Mouse (Mus musculus) WW6 (cell line): ENCODE data around the gene Lef1.

Experiments used
- DNase-seq: peaks from one replicate; pipeline ENCODE4 v3.0.0-alpha.2; 2013; ENCODE audit warnings: low read depth, low spot score

Lef1 gene

GRCm38 (mm10) chr3:131139345-131140090 lies 29.2 kb downstream of the Lef1 start:
- DNase-seq: no peak

GRCm38 (mm10) chr3:131140091-131140462 lies 29.8 kb downstream of the Lef1 start:
- no peak for DNase-seq

- DNase-seq: no peak
Measured at GRCm38 (mm10) chr3:131141546-131141945, 31.3 kb downstream of the Lef1 start.

- DNase-seq: no peak
Measured at GRCm38 (mm10) chr3:131144250-131144649, 34.0 kb downstream of the Lef1 start.

GRCm38 (mm10) chr3:131152921-131153320 lies 42.6 kb downstream of the Lef1 start:
- DNase-seq: no peak

GRCm38 (mm10) chr3:131153896-131154295 lies 43.6 kb downstream of the Lef1 start:
- DNase-seq: no peak

GRCm38 (mm10) chr3:131154576-131154975 lies 44.3 kb downstream of the Lef1 start:
- DNase-seq: no peak

GRCm38 (mm10) chr3:131155066-131155465 lies 44.8 kb downstream of the Lef1 start:
- no peak for DNase-seq

- no peak for DNase-seq
Measured at GRCm38 (mm10) chr3:131155657-131156056, 45.4 kb downstream of the Lef1 start.

- DNase-seq: no peak
Measured at GRCm38 (mm10) chr3:131156377-131156776, 46.1 kb downstream of the Lef1 start.

GRCm38 (mm10) chr3:131157471-131157870 lies 47.2 kb downstream of the Lef1 start:
- no peak for DNase-seq

GRCm38 (mm10) chr3:131159204-131159760 lies 49.0 kb downstream of the Lef1 start:
- DNase-seq: no peak

- no peak for DNase-seq
Measured at GRCm38 (mm10) chr3:131159881-131160615, 49.8 kb downstream of the Lef1 start.

GRCm38 (mm10) chr3:131160921-131161320 lies 50.6 kb downstream of the Lef1 start:
- no peak for DNase-seq

- DNase-seq: no peak
Measured at GRCm38 (mm10) chr3:131167731-131168130, 57.5 kb downstream of the Lef1 start.

GRCm38 (mm10) chr3:131169161-131169560 lies 58.9 kb downstream of the Lef1 start:
- DNase-seq: no peak

- no peak for DNase-seq
Measured at GRCm38 (mm10) chr3:131170099-131170643, 59.9 kb downstream of the Lef1 start.

GRCm38 (mm10) chr3:131171292-131171960 lies 61.2 kb downstream of the Lef1 start:
- DNase-seq: no peak

- DNase-seq: no peak
Measured at GRCm38 (mm10) chr3:131172293-131172692, 62.0 kb downstream of the Lef1 start.

GRCm38 (mm10) chr3:131181006-131181405 lies 70.7 kb downstream of the Lef1 start:
- no peak for DNase-seq

GRCm38 (mm10) chr3:131182158-131182557 lies 71.9 kb downstream of the Lef1 start:
- DNase-seq: no peak

- DNase-seq: no peak
Measured at GRCm38 (mm10) chr3:131186193-131186592, 75.9 kb downstream of the Lef1 start.
